Mouse (Mus musculus): ENCODE data around the gene Lrfn1.

GRCm38 (mm10) chr7:28495426-28495825, 43.6 kb downstream of the Lrfn1 start:
- TF ChIP-seq CTCF (IDR thresholded peaks at IDR 0.05; ENCODE audit: extremely low read depth, insufficient read length, insufficient replicate concordance, low read depth, low read length) (no peak), POLR2A (IDR thresholded peaks at IDR 0.05; ENCODE audit: low read depth, low read length) (no peak)

All from small intestine, adult 2 months (tissue).